Mouse (Mus musculus) thymus, postnatal 25 days (tissue): ENCODE measurements around the gene Stoml3.
A peak's percentile ranks its signal among the peaks of the same experiment; 100 is the strongest.

Experiments
- DNase-seq: peaks from one replicate; pipeline ENCODE4 v3.0.0; 2022

Gene Stoml3

DNA sequence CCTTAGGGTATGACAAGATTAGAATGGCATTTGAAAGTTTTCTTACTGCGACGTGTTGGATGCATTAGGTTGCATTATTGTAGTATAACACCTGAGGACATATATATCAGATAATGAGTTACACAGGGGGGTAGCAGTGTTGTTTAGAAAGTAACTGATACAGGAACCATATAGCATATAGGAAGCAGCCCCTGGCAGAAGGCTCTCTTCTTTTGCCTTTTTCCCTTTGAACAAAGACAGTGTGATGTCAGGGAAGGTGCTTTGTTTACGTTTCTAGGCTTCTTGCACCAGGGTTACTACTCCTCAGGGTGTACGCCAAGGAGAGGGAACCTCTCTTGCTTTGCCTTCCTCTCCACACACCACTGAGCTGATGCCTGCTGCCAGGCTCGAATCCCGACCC is at the start of gene Stoml3:
Gene Stoml3 (plus strand): TSS at position 301 of the 400 bp plus-strand sequence.
- DNase-seq: no peak

DNA sequence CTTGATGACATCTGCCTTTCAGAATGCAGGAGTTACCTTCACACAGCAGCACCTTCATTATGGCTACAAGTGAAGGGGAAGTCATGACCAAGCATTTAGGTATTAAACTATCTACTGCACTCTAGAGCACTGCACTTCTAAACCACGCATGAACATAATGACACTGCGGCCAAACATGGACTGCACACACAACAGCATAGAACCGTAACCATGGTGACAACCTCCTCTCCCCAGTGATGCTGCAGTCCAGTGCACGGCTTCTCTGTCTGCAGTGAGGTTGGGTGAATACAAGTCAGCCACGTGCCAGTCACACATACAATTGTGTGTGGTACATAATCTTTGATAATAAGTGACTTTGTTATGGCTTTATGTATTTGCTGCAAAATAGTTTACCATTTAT is 42.9 kb upstream of the Stoml3 start:
- no peak for DNase-seq

DNA sequence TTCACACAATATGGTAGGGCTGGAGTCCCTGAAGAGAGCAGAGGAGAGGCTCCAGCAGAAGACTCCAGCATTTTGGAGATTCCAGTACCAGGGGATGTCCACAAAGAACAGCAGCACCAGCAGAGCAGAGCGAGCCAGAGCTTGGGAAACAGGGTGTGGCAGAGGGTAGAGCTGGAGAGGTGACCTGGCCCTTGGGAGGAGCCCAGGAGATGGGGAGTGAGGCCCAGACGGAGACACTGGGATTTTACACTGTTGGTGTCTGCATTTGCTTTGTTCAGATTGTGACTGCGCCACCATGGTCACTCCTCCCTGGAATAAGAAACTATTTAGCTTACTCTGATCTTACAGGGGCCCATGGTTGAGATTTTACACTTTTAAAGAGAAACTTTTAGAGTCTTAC is 41.7 kb upstream of the Stoml3 start:
- no peak for DNase-seq

DNA sequence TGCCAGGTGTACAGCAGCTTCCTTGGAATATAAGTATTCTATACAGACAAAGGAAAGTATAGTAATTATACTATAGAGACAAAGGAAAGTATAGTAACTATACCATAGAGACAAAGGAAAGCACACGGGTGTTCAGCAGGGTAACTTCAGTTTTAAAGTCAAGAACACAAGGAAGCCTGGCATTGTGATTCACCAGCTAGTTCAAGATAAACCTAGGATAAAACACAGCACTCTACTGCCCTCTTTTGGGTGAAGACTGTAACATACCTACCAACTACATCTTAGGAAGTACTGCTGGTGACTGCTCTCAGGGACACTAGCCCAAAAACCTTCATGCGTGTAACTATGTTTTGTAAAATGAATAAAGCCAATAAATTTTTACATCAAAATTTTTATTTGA is 40.2 kb upstream of the Stoml3 start:
- DNase-seq: peak; percentile 5

DNA sequence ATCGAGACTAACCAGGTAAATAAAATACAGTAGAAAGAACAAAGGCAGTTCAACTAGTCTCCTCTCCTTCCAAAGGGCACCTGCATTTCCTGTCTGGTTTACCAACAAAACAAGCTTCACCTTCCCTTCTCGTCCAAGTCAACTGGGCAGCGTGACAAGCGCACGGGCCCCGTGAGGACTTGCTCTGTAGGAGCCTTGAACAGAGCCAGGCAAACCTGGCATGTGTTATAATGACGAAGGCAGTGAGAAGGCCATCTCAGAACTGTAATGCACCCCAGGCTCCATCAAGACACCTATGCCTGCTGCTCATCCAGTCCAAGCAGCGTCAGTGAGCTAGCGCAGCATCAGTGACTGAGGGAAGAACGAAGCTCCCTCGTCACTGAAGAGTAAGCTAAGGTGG is 37.8 kb upstream of the Stoml3 start:
- DNase-seq: no peak

DNA sequence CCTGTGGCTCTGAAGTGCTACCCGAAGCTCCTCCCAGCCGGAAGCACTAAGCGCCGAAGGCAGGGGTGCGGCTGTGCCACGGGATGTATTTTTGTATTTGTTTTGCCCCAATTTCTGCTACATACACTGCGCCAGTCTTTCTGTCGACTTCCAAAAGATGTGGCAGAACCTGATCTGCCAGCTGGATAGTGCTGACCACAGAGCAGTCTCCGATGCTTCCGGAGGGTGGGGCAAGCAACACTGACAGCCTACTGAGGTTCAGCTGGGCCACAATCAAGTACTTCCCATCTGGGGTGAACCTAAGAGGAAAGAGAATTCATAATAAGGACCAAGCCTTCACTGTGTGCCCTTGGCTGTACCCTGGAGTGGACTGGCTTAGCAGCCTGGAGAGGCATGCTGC is 36.1 kb upstream of the Stoml3 start:
- no peak for DNase-seq

DNA sequence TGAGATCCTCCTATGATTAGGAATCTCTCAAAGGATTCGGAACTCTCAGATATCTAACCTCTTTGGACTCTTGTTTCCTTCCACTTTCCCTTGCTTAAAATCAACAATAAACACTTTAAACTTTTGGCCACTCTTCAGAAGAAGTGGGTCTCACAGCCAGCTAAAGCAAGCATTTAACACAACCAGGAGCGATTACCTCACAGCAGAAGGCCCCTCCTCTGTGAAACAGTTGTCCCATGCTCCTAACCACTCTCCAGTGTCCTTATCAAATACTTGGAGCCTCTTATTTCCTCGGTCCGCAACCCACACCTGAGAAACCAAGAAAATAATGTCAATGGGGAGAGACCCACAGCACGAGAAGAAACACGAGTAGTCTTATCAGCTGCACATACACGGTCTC is 35.1 kb upstream of the Stoml3 start:
- no peak for DNase-seq

DNA sequence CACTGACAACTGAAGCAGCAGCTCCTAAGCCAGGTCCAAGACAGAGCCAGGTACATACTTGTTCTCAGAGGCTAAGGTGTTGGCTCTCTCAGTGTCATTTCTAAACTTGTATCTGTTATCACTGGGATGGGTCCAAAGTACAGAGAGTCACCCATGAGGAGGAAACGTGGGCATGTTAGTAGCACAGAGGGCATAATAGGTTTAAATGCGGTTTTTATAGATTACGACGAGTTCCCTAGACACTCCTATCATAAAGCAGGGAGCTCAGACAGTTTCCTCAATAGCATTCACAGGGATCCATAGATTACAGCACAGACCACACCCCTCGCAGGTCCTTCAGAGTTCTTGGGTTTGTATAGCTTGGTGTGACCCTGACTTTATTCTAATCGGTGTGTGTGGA is 34.4 kb upstream of the Stoml3 start:
- DNase-seq: no peak

DNA sequence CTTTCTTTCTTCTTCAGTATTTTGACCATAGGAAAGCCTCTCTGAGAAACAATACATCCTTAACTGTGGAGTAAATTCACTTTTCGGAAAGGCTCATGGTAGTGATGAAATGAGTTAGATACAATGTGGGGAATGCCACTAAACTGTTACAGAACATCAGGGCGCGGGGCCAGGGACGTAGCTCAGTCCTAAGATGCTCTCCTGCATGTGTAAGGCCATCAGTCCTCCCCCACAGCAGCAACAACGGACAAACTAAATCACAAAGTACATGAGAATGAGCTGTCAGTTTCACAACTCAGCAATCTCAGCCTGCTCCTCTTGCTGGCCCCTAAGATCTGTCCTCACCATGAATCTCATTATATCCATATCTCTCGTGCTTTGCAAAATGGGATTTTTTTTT is 33.9 kb upstream of the Stoml3 start:
- no peak for DNase-seq

DNA sequence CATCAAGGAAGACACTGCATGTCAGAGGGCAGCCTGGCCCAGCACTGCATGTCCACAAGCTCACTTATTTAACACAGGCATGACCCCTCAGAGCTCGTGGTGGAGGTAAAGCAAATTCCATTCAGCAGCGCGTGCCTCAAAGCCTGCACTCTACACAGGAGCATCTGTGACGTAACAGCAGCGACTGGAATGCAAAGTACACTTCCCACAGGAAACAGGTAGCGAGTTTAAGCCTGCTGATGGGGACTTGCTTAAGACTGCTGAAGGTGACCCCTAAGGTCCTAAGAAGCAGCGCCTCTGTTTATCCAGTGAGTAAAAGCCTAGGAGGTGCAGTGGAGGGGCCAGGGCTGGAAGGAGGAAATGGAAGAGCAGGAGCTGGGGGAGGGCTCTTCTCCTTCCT is 33.5 kb upstream of the Stoml3 start:
- DNase-seq: no peak

DNA sequence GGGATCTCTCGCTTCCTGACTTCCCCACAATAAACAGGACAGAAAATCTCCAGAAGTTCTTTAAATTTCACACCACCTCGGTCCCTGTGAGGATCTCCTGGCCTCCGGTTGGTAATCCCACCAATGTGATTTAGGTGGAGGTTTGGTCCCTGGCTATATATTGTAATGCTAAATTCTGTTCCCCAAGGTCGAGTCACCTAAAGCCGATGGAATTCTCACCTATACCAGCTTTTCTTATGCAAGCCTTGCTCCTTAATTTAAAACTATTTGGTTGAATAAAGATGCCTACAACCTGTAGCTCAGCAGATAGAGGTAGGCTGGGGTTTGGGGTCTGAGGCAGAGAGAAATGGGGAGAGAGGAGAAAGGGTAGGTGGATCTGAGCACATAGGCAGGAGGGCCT is 30.7 kb upstream of the Stoml3 start:
- DNase-seq: no peak

DNA sequence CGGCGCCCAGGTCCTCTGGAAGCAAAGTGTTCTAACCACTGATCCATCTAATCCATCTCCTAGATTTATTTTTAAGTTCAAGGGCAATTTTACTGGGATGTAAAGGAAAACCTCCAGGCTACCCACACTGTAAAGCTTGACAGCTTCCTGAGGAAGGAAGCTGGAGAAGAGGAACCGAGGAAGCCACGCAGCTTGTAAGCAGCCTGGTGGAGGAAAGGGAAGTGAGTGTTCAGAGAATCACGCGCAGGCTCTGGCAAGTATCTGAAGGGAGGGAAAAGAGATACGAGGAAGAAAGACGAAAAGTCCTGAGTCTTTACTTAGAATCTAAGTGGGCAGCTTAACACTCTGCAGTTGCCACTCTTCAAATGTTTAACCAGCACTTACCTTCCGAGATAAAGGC is 28.3 kb upstream of the Stoml3 start:
- no peak for DNase-seq

DNA sequence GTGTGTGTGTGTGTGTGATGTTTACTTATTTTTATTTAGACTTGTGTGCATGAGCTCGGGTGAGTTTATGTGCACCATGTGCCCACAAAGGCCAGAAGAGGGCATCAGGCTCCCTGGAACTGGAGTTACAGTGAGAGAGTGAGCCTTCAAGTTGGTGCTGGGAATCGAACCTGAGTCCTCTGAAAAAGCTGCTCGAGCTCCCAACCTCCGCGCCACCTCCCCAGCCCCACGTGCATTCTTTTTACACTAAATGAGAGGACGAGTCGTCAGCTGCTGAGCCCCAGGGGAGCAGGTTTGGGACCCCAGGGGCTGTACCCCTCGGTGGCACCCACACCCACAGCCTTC is 25.8 kb upstream of the Stoml3 start:
- no peak for DNase-seq

DNA sequence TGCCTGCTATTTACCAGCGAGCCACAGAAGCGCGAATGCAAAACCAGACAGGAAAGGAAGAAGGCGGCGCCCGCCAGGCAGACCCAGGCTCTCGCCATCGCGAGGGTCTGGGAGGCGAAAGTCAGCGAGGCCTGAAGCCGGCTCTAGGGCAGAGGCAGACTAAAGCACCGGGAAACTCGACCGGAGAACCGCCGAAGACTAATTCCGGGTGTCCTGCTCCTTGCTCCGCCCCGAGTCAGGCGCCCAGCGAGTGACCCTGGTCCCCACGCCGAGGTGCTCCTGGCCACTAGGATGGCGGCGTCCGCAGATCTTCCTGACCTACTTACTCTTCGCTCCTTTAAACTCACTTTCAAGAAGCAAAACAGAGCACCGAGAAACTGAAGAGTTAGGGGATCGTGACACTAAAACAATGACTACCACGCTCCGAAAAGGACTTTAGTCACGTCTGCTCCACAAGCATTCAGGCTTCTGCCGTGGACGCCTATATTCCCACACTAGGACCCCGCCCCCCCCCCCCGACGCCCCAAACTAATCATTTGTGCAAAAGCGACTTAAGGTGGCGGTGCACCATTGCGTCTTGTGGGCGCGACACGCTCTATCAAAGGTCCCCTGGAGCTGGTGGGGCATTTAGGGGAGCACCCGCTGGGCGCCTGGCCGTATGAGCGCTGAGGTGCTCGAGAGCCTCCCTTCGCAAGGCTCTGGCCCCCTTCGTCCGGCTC is 25.2 kb upstream of the Stoml3 start, which contains the start of the genes Nhlrc3 and Proser1:
Gene Nhlrc3 (minus strand): TSS at position 287 of the 719 bp plus-strand sequence.
Gene Proser1 (plus strand): TSS at position 621 of the 719 bp plus-strand sequence.
- DNase-seq: peak; percentile 91

DNA sequence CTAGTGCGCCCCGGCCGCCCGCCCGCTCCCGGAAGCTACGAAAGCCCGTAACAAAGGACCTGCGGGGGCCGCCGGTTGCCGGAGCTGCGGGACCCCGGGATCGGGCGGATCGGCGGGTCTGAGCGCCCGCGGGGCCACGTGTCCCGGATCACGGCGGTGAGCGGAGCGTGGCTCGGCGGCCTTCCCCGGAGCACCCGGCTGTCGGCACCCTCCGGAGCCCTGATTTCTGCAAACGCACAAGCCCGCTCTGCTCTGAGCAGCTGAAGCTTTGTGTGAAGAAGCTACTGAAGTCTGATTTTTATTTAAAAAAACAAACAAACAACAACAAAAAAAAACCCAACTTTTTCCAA is 24.7 kb upstream of the Stoml3 start:
- no peak for DNase-seq

DNA sequence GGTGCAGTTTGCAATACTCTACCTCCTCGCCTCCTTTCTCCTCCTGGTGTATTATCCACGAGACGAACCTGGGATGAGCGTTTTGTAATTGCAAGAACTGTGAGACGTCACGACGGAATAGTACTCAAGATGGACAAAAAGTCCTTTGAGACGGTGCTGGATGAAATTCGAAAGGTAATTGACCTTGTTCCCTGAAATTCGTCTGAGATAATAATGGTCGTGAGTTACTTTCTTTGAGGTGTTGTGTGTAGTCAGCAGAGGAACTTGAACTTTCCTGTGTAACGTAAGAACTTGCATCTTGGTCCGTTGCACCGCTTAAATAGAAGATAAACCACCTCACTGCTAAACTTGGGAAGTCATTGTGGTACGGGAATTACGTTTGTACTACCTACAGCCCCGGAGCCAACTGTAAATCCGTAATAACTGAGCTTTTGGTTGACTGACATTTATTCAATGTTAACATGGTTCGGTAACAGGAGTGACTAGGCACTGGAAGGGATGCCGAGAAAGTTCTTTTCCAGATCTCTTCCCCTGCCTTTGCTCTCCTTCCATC is 24.2 kb upstream of the Stoml3 start:
- peak; percentile 14 for DNase-seq

DNA sequence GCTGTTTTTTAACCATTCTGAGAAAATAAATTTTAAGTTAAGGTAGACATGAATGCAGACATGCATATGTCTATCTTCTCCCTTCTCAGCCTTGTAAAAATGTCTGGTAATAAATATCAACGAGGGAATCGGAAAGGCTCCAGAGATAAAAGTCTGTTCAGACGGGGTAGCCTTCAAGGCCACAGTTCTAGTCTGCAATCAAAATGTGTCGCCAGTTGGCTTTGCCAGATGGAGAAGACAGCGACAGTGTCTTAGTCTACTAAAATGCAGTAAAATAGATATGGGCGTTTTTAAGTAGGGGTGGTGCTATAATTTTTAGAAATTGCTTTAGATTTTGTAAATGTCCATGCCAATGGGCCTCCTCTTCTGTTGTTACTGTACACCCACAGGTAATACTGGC is 23.1 kb upstream of the Stoml3 start:
- no peak for DNase-seq

DNA sequence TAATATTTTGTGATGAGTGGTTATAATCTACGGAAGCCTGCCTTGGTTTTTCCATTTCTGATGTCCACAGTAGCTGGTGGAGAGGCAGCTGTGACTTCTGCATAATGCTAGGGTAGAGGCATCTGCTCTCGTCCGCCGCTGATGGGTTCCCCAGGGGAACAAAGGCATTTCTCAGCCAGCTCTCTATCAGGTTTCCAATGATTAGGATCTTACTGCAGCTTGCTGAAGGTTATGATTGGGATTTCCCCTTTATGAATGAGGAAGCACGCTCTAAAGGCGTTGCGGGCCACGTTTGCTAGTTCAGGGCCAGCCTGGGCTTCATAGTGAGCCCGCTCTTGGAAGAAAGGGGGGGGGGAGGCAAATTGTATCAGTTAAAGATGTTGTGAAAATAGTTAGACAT is 22.0 kb upstream of the Stoml3 start:
- DNase-seq: no peak

DNA sequence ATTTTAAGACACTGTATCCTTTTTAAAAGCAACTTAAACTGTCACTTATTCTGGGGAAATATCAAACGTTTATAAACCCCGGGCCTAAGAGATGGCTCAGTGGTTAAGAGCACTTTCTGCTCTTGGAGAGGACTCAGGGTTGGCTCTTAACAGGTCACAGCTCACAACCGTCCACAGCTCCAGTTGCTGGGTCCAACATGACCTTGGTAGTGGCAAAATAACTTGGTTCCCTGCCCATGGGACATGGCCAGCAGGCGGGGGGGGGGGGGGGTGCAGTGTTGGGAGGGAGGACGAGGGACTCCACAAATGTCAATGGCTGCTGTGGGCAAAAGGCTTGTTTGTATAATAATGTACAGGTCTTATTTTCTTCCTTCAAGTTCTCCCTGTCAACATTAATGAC is 21.1 kb upstream of the Stoml3 start:
- no peak for DNase-seq

DNA sequence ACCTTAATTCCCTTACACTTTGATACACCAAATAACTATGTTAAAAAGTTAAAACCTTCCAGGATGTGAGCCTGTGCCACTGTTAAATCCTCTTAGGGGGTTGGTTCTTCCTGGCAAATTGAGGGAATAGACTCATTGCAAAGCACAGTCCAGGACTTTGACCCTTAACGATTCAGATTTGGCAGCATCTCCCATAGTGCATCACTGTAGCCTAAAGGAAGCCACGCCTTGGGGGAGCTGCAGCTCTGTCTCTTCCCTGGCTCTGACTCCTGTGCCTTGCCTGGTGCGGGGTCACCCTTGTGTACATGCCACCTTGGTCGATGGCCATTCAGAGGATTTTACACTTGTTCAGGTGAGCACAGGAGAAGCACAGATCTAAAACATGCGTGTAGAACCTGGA is 18.8 kb upstream of the Stoml3 start:
- no peak for DNase-seq

DNA sequence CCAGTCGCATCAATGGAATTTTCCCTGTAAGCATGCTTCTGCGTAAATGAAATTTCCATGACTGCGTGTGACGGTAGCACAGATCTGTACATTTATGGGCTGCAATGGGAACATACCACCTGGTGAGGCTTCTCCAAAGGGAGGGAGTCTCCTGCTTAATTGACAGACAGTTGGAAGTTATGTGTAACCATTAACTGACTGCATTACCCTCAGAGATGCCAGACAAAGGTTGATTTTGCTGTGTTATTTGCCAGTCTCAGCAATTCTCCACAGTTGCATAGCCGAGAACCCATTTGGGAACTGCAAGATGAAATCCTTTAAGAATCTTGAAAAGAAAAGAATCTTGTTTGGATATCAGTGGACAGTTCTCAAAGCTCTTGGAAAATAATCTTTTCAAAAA is 16.4 kb upstream of the Stoml3 start:
- DNase-seq: no peak

DNA sequence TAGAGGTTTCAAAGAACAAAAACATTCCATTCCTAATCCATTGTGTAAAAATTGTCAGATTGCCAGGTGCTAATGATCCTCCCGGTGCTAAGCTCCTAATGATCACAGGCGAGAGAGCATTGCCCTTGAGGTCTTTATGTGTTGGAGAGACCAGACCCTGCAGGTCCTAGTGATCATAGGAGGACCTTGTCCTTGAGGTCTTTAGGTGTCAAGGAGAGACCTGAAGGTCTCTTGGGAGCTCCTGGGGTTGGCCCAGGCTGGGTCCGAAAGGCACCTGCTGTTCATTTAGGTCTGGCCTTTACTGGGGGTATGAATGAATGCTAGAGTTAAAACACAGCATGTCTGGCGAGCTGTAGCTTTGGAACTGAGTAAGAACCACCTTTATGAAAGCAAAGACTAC is 14.3 kb upstream of the Stoml3 start:
- DNase-seq: no peak

DNA sequence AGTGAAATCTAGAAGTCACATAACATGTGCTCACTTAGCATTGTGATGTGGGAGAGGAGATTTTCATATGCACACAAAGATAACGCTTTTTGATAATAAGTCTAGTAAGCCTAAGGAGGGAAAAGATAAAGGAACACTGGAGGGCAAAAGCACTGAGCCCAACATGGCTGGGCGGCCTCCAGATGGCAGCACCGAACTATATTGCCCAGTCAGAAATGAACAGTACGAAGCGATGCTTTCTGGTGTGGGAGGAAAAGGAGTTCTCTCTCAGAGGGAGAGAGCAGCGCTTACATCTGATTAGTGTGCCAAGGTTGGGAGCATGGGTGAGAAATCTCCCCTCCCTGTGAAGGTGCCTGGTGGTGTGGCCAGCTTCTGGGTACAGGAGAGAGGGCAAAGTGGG is 12.6 kb upstream of the Stoml3 start:
- peak; percentile 19 for DNase-seq

DNA sequence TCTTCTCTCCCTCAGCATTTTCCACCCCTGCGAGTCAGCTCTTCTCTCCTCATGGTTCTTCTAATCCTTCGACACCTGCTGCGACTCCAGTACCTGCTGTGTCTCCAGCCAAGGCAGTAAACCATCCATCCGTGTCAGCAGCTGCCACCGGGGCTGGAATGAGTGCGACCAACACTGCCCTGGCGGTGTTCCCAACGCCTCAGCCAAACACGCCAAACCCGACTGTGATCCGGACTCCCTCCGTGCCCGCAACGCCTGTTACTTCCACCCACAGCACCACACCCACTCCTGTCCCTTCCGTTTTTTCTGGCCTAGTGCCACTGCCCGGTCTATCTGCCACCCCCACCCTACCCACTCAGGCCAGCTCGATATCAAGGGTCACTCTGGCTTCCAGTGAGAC is 11.0 kb upstream of the Stoml3 start:
- no peak for DNase-seq

DNA sequence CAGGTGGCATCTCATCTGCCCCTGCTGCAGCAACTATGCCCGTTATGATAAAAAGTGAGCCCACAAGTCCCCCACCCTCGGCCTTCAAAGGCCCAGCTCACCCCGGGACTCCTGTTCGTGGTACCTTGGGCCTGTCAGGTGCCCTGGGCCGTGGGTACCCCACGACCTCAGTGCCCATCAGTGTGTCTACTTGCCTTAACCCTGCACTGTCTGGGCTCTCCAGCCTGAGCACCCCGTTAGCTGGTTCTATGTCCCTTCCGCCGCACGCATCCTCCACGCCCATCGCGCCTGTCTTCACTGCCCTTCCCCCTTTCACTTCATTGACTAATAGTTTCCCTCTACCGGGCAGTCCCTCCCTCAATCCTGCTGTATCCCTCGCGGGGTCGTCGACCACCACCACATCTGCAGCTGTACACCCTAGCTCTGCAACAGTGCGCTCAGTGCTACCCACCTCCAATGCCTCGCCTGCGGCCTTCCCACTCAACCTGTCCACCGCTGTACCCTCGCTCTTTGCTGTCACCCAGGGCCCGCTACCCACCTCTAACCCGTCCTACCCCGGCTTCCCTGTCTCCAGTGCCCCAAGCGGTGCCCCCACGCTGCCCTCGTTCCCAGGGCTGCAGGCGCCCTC is 9.9 kb upstream of the Stoml3 start:
- DNase-seq: no peak
